Mouse (Mus musculus) lung, embryonic 14.5 days (tissue): Measurements from ENCODE around the gene Gys2. TPM values are rescaled to one million over a fixed set of nuclear protein-coding genes. Genes with fewer than 3 reads are reported as not detected.

Source experiments
- ATAC-seq: fragments of 200-750 bp; cut with Nextera tagmentation; 2 replicates; pipeline ENCODE4 v1.8.0; 2017; ENCODE audit warnings: mild to moderate bottlenecking, moderate TSS enrichment, moderate library complexity; ENCODE audit not compliant: insufficient read depth
- DNase-seq: peaks from one replicate; pipeline ENCODE4 v3.0.0-alpha.2; 2015
- H3K27ac ChIP-seq: fragments of 300-500 bp; sonication (generic); 2 replicates; pipeline ENCODE4 v1.5.1; 2014; ENCODE audit warnings: low read depth, mild to moderate bottlenecking, moderate library complexity
- H3K27me3 ChIP-seq: fragments of 300-500 bp; sonication (generic); 2 replicates; pipeline ENCODE4 v1.6.1; 2014; ENCODE audit warnings: low read length, control low read depth; ENCODE audit not compliant: insufficient read depth
- H3K36me3 ChIP-seq: fragments of 300-500 bp; sonication (generic); 2 replicates; pipeline ENCODE4 v1.6.1; 2014; ENCODE audit warnings: control low read depth; ENCODE audit not compliant: insufficient read depth
- H3K4me1 ChIP-seq: fragments of 300-500 bp; sonication (generic); 2 replicates; pipeline ENCODE4 v1.6.1; 2014; ENCODE audit warnings: antibody characterized with exemption, control low read depth; ENCODE audit not compliant: insufficient read depth
- H3K4me2 ChIP-seq: fragments of 300-500 bp; sonication (generic); 2 replicates; pipeline ENCODE4 v1.6.1; 2014; ENCODE audit warnings: mild to moderate bottlenecking
- H3K4me3 ChIP-seq: fragments of 300-500 bp; sonication (generic); 2 replicates; pipeline ENCODE4 v1.5.1; 2014; ENCODE audit warnings: low read depth, low read length
- H3K9ac ChIP-seq: fragments of 300-500 bp; sonication (generic); 2 replicates; pipeline ENCODE4 v1.6.1; 2014
- H3K9me3 ChIP-seq: fragments of 300-500 bp; sonication (generic); 2 replicates; pipeline ENCODE4 v1.6.1; 2016; ENCODE audit warnings: low read depth, low read length, control low read depth
- CTCF ChIP-seq: IDR thresholded peaks from 2 replicates; pipeline ENCODE4 v1.5.1; 2016; ENCODE audit warnings: antibody characterized with exemption, low read depth
- WGBS: fragments of 180-500 bp; shearing (Covaris S2); extraction: QIAGEN DNeasy Blood & Tissue Kit; methylation state at CpG from one replicate; pipeline ENCODE4 v1.1.7; 2014; 5-methylcytosine and 5-hydroxymethylcytosine counted together
- polyA plus RNA-seq: library from polyadenylated mRNA; unstranded; fragments of >200 nt; fragmentation: Nextera tagmentation; extraction: Ambion mirVana; gene quantifications from 2 replicates; pipeline ENCODE4 v1.2.1, GENCODE M21; 2014

Gys2 gene
- polyA plus RNA-seq, 1 experiment from 2014 or later: not detected

- WGBS: 90% methylated on average over 9 of the region's 9 CpGs
Measured at GRCm38 (mm10) chr6:142487638-142488037, 14.7 kb upstream of the Gys2 start.

GRCm38 (mm10) chr6:142485478-142486123, 12.7 kb upstream of the Gys2 start:
- peaks cover 16% of the 10 kb centered on the region; the same call in 1 of the 2 replicates for H3K36me3 ChIP-seq
- TF ChIP-seq CTCF: no peak
- no peaks in the 10 kb centered on the region for H3K27me3 ChIP-seq
- ATAC-seq (no peak), DNase-seq (no peak)
- H3K9me3 ChIP-seq: no peaks in the 10 kb centered on the region
- 86% methylated on average over 4 of the region's 4 CpGs for WGBS
- no peaks in the 10 kb centered on the region for H3K4me1 ChIP-seq
- no peak overlapping the region for H3K27ac ChIP-seq
- H3K9ac ChIP-seq: no peak overlapping the region
- no peak overlapping the region for H3K4me2 ChIP-seq
- H3K4me3 ChIP-seq: no peak overlapping the region

More at GRCm38 (mm10) chr6:142487638-142488037, 14.7 kb upstream of the Gys2 start:
- no peak for DNase-seq
- Histone ChIP-seq H3K36me3 (peaks cover 30% of the 10 kb centered on the region; the same call in 1 of the 2 replicates), H3K27ac (no peak overlapping the region), H3K9ac (no peak overlapping the region), H3K9me3 (no peaks in the 10 kb centered on the region), H3K4me2 (no peak overlapping the region), H3K4me3 (no peak overlapping the region), H3K27me3 (no peaks in the 10 kb centered on the region), H3K4me1 (no peaks in the 10 kb centered on the region)
- TF ChIP-seq CTCF: no peak
- ATAC-seq: no peak

- DNase-seq: no peak
- Histone ChIP-seq H3K4me1 (no peaks in the 10 kb centered on the region), H3K9ac (no peak overlapping the region), H3K4me3 (no peak overlapping the region), H3K9me3 (no peaks in the 10 kb centered on the region), H3K4me2 (no peak overlapping the region), H3K27me3 (no peaks in the 10 kb centered on the region), H3K27ac (no peak overlapping the region), H3K36me3 (no peaks in the 10 kb centered on the region)
- 0 out of 2 replicates have a peak, but pooled peaks have one; percentile 10 for TF ChIP-seq CTCF
- 72% methylated on average over 7 of the region's 7 CpGs for WGBS
- ATAC-seq: no peak
Measured at GRCm38 (mm10) chr6:142477239-142477638, 4.3 kb upstream of the Gys2 start.

GRCm38 (mm10) chr6:142471141-142471540, 1.8 kb downstream of the Gys2 start:
- Histone ChIP-seq H3K4me3 (no peak overlapping the region), H3K9me3 (no peaks in the 10 kb centered on the region), H3K27me3 (no peaks in the 10 kb centered on the region), H3K36me3 (no peaks in the 10 kb centered on the region), H3K27ac (no peak overlapping the region), H3K4me1 (no peaks in the 10 kb centered on the region), H3K4me2 (no peak overlapping the region), H3K9ac (no peak overlapping the region)
- no peak for ATAC-seq
- no peak for TF ChIP-seq CTCF
- WGBS: 58% methylated on average over 8 of the region's 8 CpGs
- DNase-seq: no peak

GRCm38 (mm10) chr6:142469602-142470001, 3.3 kb downstream of the Gys2 start:
- no peaks in the 10 kb centered on the region for H3K27me3 ChIP-seq
- ATAC-seq: peak; percentile 47; the same call in 1 of the 2 replicates
- no peaks in the 10 kb centered on the region for H3K36me3 ChIP-seq
- no peaks in the 10 kb centered on the region for H3K4me1 ChIP-seq
- no peak overlapping the region for H3K9ac ChIP-seq
- WGBS: 44% methylated on average over 4 of the region's 4 CpGs
- no peak overlapping the region for H3K4me3 ChIP-seq
- H3K27ac ChIP-seq: no peak overlapping the region
- no peak overlapping the region for H3K4me2 ChIP-seq
- peak; percentile 54 for TF ChIP-seq CTCF
- peak; percentile 33 for DNase-seq
- H3K9me3 ChIP-seq: no peaks in the 10 kb centered on the region

GRCm38 (mm10) chr6:142462194-142462593, 10.7 kb downstream of the Gys2 start:
- no peak for TF ChIP-seq CTCF
- Histone ChIP-seq H3K9me3 (no peaks in the 10 kb centered on the region), H3K9ac (no peak overlapping the region), H3K27me3 (no peaks in the 10 kb centered on the region), H3K36me3 (no peaks in the 10 kb centered on the region), H3K4me2 (no peak overlapping the region), H3K4me3 (no peak overlapping the region), H3K27ac (no peak overlapping the region), H3K4me1 (no peaks in the 10 kb centered on the region)
- ATAC-seq (no peak), DNase-seq (no peak)
- WGBS: 68% methylated on average over 6 of the region's 6 CpGs

- Histone ChIP-seq H3K4me1 (no peaks in the 10 kb centered on the region), H3K36me3 (no peaks in the 10 kb centered on the region), H3K27me3 (no peaks in the 10 kb centered on the region), H3K4me2 (no peak overlapping the region), H3K27ac (no peak overlapping the region), H3K9ac (no peak overlapping the region), H3K4me3 (no peak overlapping the region), H3K9me3 (no peaks in the 10 kb centered on the region)
- no peak for ATAC-seq
- 60% methylated on average over 14 of the region's 14 CpGs for WGBS
- DNase-seq: no peak
- TF ChIP-seq CTCF: no peak
Measured at GRCm38 (mm10) chr6:142459017-142459678, 13.8 kb downstream of the Gys2 start.
